Mouse (Mus musculus) liver, postnatal 0 days (tissue): Measurements from ENCODE around the gene Gm20517.

ENCODE experiments used
- CTCF ChIP-seq: sonication (generic); IDR thresholded peaks from 2 replicates; pipeline ENCODE4 v1.5.1; 2016; ENCODE audit warnings: antibody characterized with exemption, low read depth
- EP300 ChIP-seq: IDR thresholded peaks from 2 replicates; pipeline ENCODE4 v1.6.1; 2016; ENCODE audit warnings: antibody characterized with exemption, low read depth, mild to moderate bottlenecking

DNA sequence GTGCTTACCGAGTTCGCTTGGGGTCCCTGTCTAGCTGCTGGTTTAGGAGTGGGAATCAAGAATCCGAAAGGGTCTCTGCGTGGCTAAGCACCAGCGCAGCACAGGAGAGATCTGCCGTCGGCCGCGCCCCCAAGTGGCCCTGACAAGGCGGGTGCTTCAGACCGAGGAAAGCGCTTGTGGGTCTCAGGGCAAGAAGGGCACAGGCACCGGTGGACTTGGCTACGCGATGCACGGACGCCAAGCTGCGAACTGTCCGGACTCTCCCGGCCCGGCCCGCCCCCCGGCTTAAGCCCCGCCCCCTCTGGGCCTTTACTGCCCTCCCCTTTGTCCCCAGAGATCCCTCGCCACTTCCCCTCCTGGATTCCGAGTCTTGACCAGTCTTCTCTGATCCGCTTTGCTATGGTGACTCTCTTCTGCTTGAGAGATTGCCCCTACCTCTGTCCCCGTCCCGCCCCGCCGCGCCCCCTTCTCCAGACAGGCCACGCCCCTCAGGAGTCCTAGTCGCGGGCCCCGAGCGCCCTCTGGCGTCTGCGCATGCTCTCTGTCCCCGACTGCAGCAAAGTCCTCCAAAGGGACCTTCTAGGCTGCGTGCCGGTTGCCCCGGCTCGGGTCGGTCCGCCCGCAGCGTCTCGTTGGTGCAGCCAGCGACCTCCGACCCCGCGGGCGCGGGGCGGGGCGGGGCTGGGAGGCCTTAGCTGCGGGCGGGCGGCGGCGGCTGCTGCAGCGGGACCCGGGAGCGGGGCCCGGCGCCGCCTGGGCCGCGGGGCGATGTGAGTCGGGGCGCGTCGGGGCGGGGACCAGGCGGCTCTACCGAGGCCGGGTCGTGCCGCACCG is 83.3 kb downstream of the Gm20517 start, which contains the start of gene Prickle4:
- TF ChIP-seq CTCF: peak; percentile 96
- TF ChIP-seq EP300: no peak
